Mouse (Mus musculus) layer of hippocampus, adult 2 months (tissue): Measurements from ENCODE around the gene Xpnpep2. TPM values are rescaled to one million over a fixed set of nuclear protein-coding genes. Genes with fewer than 3 reads are reported as not detected.
A peak's percentile ranks its signal among the peaks of the same experiment; 100 is the strongest.

ENCODE experiments used
- DNase-seq, 2 experiments: peaks; one replicate each; pipeline ENCODE4 v3.0.0; 2022; ENCODE audit warnings: low spot score in 2 of 2
- H3K27ac ChIP-seq: fragments of 200-600 bp; 2 replicates; pipeline ENCODE4 v1.8.1; 2022
- H3K4me3 ChIP-seq: fragments of 200-600 bp; 2 replicates; pipeline ENCODE4 v1.8.1; 2022; ENCODE audit warnings: mild to moderate bottlenecking
- CTCF ChIP-seq: fragments of 200-600 bp; conservative IDR thresholded peaks from 2 replicates; pipeline ENCODE4 v1.8.1; 2022; ENCODE audit warnings: antibody characterized with exemption, mild to moderate bottlenecking, moderate library complexity
- total RNA-seq, 2 experiments: library from RNA; stranded (reverse); gene quantifications; 2 replicates each; pipeline ENCODE4 v1.2.3; 2021

Gene Xpnpep2
- total RNA-seq, 2 experiments from 2014 or later: 0.29 to 0.49 TPM

- DNase-seq: peak in 1 of 2 experiments; percentile 6
- Histone ChIP-seq H3K27ac (no peak overlapping the region), H3K4me3 (no peak overlapping the region)
- TF ChIP-seq CTCF: no peak
Measured at GRCm38 (mm10) chrX:48098470-48099129, 9.9 kb upstream of the Xpnpep2 start.

DNA sequence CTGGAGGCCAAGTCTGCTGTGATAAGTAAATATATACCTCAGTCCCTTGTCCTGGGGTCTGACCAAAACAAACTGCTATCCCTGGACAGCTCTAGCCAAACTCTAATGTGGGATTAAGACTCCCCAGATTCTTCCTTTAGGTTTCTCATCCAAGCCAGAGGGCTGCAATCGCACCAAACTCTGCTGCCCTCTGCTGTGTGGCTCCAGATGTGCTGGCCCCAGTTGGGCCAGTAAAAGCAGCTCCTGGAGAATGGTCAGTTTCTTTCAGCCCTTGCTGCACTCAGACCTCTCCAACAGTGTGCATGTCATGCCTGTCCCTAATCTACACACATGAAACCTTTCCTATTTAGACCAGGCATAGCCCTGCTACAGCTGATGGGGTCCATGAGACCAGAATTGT lies 8.7 kb upstream of the Xpnpep2 start:
- TF ChIP-seq CTCF: peak; percentile 72

GRCm38 (mm10) chrX:48103256-48103655 lies 5.3 kb upstream of the Xpnpep2 start:
- no peak for TF ChIP-seq CTCF
- H3K27ac ChIP-seq: no peak overlapping the region
- H3K4me3 ChIP-seq: no peak overlapping the region
- DNase-seq: no peak

More for the DNA sequence above, 8.7 kb upstream of the Xpnpep2 start:
- no peak for DNase-seq
- H3K27ac ChIP-seq: no peak overlapping the region
- H3K4me3 ChIP-seq: no peak overlapping the region

- Histone ChIP-seq H3K27ac (0 out of 2 replicates have a peak overlapping the region, but pooled peaks have one; percentile 23), H3K4me3 (no peak overlapping the region)
- peak; percentile 21 to 37 for DNase-seq
- no peak for TF ChIP-seq CTCF
Measured at GRCm38 (mm10) chrX:48104736-48105441, 3.6 kb upstream of the Xpnpep2 start.

GRCm38 (mm10) chrX:48106226-48106625 lies 2.3 kb upstream of the Xpnpep2 start:
- H3K27ac ChIP-seq: no peak overlapping the region
- no peak for DNase-seq
- no peak overlapping the region for H3K4me3 ChIP-seq
- no peak for TF ChIP-seq CTCF

- DNase-seq: no peak
- H3K27ac ChIP-seq: no peak overlapping the region
- no peak for TF ChIP-seq CTCF
- no peak overlapping the region for H3K4me3 ChIP-seq
Measured at GRCm38 (mm10) chrX:48109316-48109655, 761 bp downstream of the Xpnpep2 start.

- no peak for DNase-seq
- H3K27ac ChIP-seq: no peak overlapping the region
- no peak for TF ChIP-seq CTCF
Measured at GRCm38 (mm10) chrX:48119294-48119693, 10.8 kb downstream of the Xpnpep2 start.

DNA sequence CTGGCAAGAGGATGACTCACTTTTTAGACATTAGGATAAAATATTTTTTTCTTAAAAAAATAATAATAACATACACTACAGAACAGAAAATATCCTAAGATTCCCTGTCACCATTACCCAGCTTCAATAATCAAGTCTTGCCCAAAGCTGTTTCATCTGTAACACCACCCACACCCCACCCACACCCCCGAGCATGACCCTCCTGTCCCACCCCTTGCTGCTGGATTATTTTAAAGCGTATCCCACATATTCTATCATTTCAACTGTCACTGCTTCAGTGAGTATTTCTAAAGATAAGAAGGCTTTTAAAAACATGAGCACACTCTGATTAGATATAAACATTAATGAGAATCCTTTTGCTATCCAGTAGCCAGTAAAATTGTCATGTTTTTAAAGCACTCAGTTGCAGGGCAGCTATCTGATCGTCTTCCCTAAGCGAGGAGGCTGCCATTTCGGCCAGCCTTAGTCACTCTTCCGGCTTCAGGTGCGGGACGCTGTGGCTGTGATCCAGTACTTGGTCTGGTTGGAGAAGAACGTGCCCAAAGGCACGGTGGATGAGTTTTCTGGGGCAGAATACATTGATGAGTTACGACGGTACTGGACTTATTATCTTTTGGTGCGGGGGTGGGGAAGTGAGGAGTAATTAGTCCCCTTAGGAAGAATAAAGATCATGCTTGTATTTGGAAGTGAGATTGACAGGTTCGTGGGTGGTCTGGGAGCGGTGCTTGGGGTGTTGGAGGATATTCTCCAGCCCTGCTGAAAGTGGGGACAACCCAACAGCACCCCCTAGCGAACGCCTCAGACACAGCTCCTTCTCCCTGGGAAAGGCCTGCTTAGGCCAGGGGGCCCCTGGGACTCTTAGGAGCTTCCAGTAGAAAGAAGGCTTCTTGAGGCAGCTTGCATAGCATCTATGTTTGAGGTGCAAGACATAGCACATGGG lies 15.9 kb downstream of the Xpnpep2 start:
- no peak overlapping the region for H3K27ac ChIP-seq
- H3K4me3 ChIP-seq: peak overlapping the region; percentile 39
- TF ChIP-seq CTCF: peak; percentile 86
- peak; percentile 39 to 68 for DNase-seq

More at GRCm38 (mm10) chrX:48119294-48119693, 10.8 kb downstream of the Xpnpep2 start:
- no peak overlapping the region for H3K4me3 ChIP-seq

GRCm38 (mm10) chrX:48126903-48127476 lies 18.5 kb downstream of the Xpnpep2 start:
- Histone ChIP-seq H3K27ac (no peak overlapping the region), H3K4me3 (no peak overlapping the region)
- DNase-seq: no peak
- TF ChIP-seq CTCF: no peak

GRCm38 (mm10) chrX:48127502-48128218 lies 19.1 kb downstream of the Xpnpep2 start:
- no peak for DNase-seq
- no peak overlapping the region for H3K27ac ChIP-seq
- no peak overlapping the region for H3K4me3 ChIP-seq
- peak; percentile 48 for TF ChIP-seq CTCF

- no peak overlapping the region for H3K4me3 ChIP-seq
- no peak for TF ChIP-seq CTCF
- no peak overlapping the region for H3K27ac ChIP-seq
- no peak for DNase-seq
Measured at GRCm38 (mm10) chrX:48129167-48129566, 20.6 kb downstream of the Xpnpep2 start.

DNA sequence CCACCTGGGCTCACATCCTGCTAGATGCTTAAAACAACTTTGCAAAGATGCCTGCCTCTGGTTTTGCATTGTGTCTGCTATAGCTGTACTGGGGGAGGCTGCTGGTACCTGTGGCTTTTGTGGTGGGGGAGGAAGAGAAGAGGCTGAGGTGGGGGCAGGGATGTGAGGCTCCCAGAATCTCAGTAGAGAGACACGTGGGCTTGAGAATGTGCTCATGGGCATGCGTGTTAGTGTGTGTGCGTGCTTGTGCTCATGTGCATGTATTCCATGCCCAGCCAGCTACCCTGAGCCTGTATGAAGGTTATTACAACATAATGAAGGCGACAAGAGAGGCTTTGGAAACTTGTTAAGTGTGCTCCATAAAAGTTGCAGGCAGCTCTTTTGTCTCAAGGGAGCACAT lies 28.4 kb downstream of the Xpnpep2 start:
- DNase-seq: no peak
- no peak overlapping the region for H3K27ac ChIP-seq
- no peak for TF ChIP-seq CTCF
- no peak overlapping the region for H3K4me3 ChIP-seq
